Mouse (Mus musculus) left cerebral cortex, postnatal 25 days (tissue): ENCODE data around the gene Hist1h1b. TPM values are rescaled to one million over a fixed set of nuclear protein-coding genes. Genes with fewer than 3 reads are reported as not detected.

Experiments used
- DNase-seq, 2 experiments: peaks; one replicate each; pipeline ENCODE4 v3.0.0; 2022; ENCODE audit warnings: low spot score in 2 of 2, mixed read lengths in 1 of 2
- intact Hi-C: fragments of 180-260 bp; cut with DNase I; formaldehyde crosslinking; loops from one replicate; pipeline ENCODE4 v1.15.1; 2025
- total RNA-seq, 2 experiments: library from RNA; stranded (reverse); gene quantifications; 2 replicates each; pipeline ENCODE4 v1.2.3; 2021

The Hist1h1b gene
- total RNA-seq, 2 experiments from 2014 or later = 5.3 to 10.6 TPM

- DNase-seq = peak; percentile 23 to 45
- intact Hi-C loops = loop anchor here (2.0 to 10.0 kb wide), 4 partner anchors 31 to 1971 kb away; partner anchors contain the start of genes Hist1h2ab, Hist1h2ai, Hist1h2ak and Hist1h2bl
Measured at GRCm38 (mm10) chr13:21783734-21784161, 3.3 kb upstream of the Hist1h1b start.

- intact Hi-C loops = loop anchor here (2.0 to 10.0 kb wide), 4 partner anchors 30 to 1972 kb away; partner anchors contain the start of genes Hist1h2ab, Hist1h2ai, Hist1h2ak and Hist1h2bl
- DNase-seq = peak; percentile 78 to 93
Measured at GRCm38 (mm10) chr13:21783255-21783617, 2.8 kb upstream of the Hist1h1b start, which contains the start of gene Hist1h3i. Gene Hist1h3i (minus strand): TSS chr13:21783370.

GRCm38 (mm10) chr13:21782361-21783254, 2.2 kb upstream of the Hist1h1b start:
- DNase-seq = peak in 1 of 2 experiments; percentile 24
- intact Hi-C loops = loop anchor here (2.0 to 10.0 kb wide), 4 partner anchors 30 to 1972 kb away; partner anchors contain the start of genes Hist1h2ab, Hist1h2ai, Hist1h2ak and Hist1h2bl

GRCm38 (mm10) chr13:21781639-21782038, 1.2 kb upstream of the Hist1h1b start:
- DNase-seq = no peak
- intact Hi-C loops = loop anchor here (2.0 to 10.0 kb wide), 4 partner anchors 29 to 1973 kb away; partner anchors contain the start of genes Hist1h2ab, Hist1h2ai, Hist1h2ak and Hist1h2bl

- DNase-seq = no peak
- intact Hi-C loops = loop anchor here (10.0 kb wide), 2 partner anchors 1804 to 1974 kb away; partner anchors contain the start of genes Hist1h2ab, Hist1h3b, Hist1h4b and Hist1h4d
Measured at GRCm38 (mm10) chr13:21781021-21781555, 663 bp upstream of the Hist1h1b start.

GRCm38 (mm10) chr13:21778814-21779766, 1.3 kb downstream of the Hist1h1b start:
- DNase-seq = peak; percentile 70 to 89
- intact Hi-C loops = loop anchor here (5.0 kb wide), 1 partner anchor 1903 kb away; the partner anchor contains the start of genes Hist1h2ac and Hist1h2bc

- intact Hi-C loops = loop anchor here (10.0 kb wide), 1 partner anchor 1829 kb away; the partner anchor contains the start of gene Hist1h4d
- no peak for DNase-seq
Measured at GRCm38 (mm10) chr13:21755707-21756106, 24.7 kb downstream of the Hist1h1b start.

- peak; percentile 10 to 12 for DNase-seq
- intact Hi-C loops = loop anchor here (10.0 kb wide), 1 partner anchor 1830 kb away; the partner anchor contains the start of gene Hist1h4d
Measured at GRCm38 (mm10) chr13:21754294-21755001, 26.0 kb downstream of the Hist1h1b start.

- intact Hi-C loops = loop anchor here (2.0 to 10.0 kb wide), 2 partner anchors 29 to 1831 kb away; partner anchors contain the start of genes Hist1h3i and Hist1h4d
- peak; percentile 82 to 96 for DNase-seq
Measured at GRCm38 (mm10) chr13:21753524-21754285, 26.7 kb downstream of the Hist1h1b start, which contains the start of the genes Hist1h2ak and Hist1h2bn. Gene Hist1h2ak (minus strand): TSS chr13:21753827. Gene Hist1h2bn (plus strand): TSS chr13:21754123.

- DNase-seq = no peak
- intact Hi-C loops = loop anchor here (2.0 to 10.0 kb wide), 2 partner anchors 30 to 1832 kb away; partner anchors contain the start of genes Hist1h3i and Hist1h4d
Measured at GRCm38 (mm10) chr13:21753051-21753523, 27.3 kb downstream of the Hist1h1b start.

GRCm38 (mm10) chr13:21752356-21752755, 28.1 kb downstream of the Hist1h1b start:
- intact Hi-C loops = loop anchor here (2.0 to 10.0 kb wide), 2 partner anchors 30 to 1832 kb away; partner anchors contain the start of genes Hist1h3i and Hist1h4d
- DNase-seq = no peak

- no peak for DNase-seq
- intact Hi-C loops = loop anchor here (2.0 to 10.0 kb wide), 3 partner anchors 31 to 1833 kb away; partner anchors contain the start of genes Hist1h2ai, Hist1h2bl, Hist1h3h and Hist1h3i
Measured at GRCm38 (mm10) chr13:21751827-21752226, 28.6 kb downstream of the Hist1h1b start.

GRCm38 (mm10) chr13:21751417-21751816, 29.0 kb downstream of the Hist1h1b start:
- DNase-seq = no peak
- intact Hi-C loops = loop anchor here (2.0 to 10.0 kb wide), 2 partner anchors 35 to 1833 kb away; partner anchors contain the start of genes Hist1h2ai, Hist1h2bl, Hist1h3h and Hist1h4d

GRCm38 (mm10) chr13:21750159-21751017, 30.0 kb downstream of the Hist1h1b start, which contains the start of gene Hist1h4k:
Gene Hist1h4k (minus strand): TSS chr13:21750505.
- DNase-seq = peak; percentile 94 to 96

More at GRCm38 (mm10) chr13:21750159-21751017, 30.0 kb downstream of the Hist1h1b start, which contains the start of gene Hist1h4k:
- intact Hi-C loops = loop anchor here (1.0 to 10.0 kb wide), 3 partner anchors 16 to 1834 kb away; partner anchors contain the start of genes Hist1h2ai, Hist1h2bl, Hist1h3h and Hist1h4d
